Mouse (Mus musculus): Measurements from ENCODE around the gene Odc1. TPM values are rescaled to one million over a fixed set of nuclear protein-coding genes. Genes with fewer than 3 reads are reported as not detected.
A peak's percentile ranks its signal among the peaks of the same experiment; 100 is the strongest.

Gene Odc1
- polyA plus RNA-seq, 1 experiment from 2014 or later = 104 TPM

- H3K4me1 ChIP-seq = peaks cover 17% of the 10 kb centered on the region
- peaks cover 40% of the 10 kb centered on the region for H3K36me3 ChIP-seq
- 75% methylated on average over 3 of the region's 3 CpGs for WGBS
- H3K4me3 ChIP-seq (replicated peaks) = no peak overlapping the region
- H3K4me2 ChIP-seq = no peak overlapping the region
- no peak overlapping the region for H3K27ac ChIP-seq (replicated peaks)
- H3K9ac ChIP-seq (replicated peaks) = no peak overlapping the region
- no peaks in the 10 kb centered on the region for H3K9me3 ChIP-seq (replicated peaks)
- no peak for ATAC-seq (ENCODE audit: low FRiP score)
- no peaks in the 10 kb centered on the region for H3K27me3 ChIP-seq (replicated peaks)
These were observed 7.8 kb downstream of the Odc1 start for GRCm38 (mm10) chr12:17552420-17552819.

- no peak overlapping the region for H3K4me3 ChIP-seq (replicated peaks)
- no peaks in the 10 kb centered on the region for H3K9me3 ChIP-seq (replicated peaks)
- peaks cover 21% of the 10 kb centered on the region for H3K4me1 ChIP-seq
- no peak overlapping the region for H3K27ac ChIP-seq (replicated peaks)
- no peaks in the 10 kb centered on the region for H3K27me3 ChIP-seq (replicated peaks)
- H3K9ac ChIP-seq (replicated peaks) = no peak overlapping the region
- H3K36me3 ChIP-seq = peaks cover 35% of the 10 kb centered on the region
- 69% methylated on average over 2 of the region's 2 CpGs for WGBS
- no peak overlapping the region for H3K4me2 ChIP-seq
- ATAC-seq (ENCODE audit: low FRiP score) = no peak
These were observed 8.4 kb downstream of the Odc1 start for GRCm38 (mm10) chr12:17552949-17553348.

GRCm38 (mm10) chr12:17553627-17554026 lies 9.0 kb downstream of the Odc1 start:
- peaks cover 25% of the 10 kb centered on the region for H3K4me1 ChIP-seq
- no peaks in the 10 kb centered on the region for H3K9me3 ChIP-seq (replicated peaks)
- no peaks in the 10 kb centered on the region for H3K27me3 ChIP-seq (replicated peaks)
- no peak overlapping the region for H3K4me2 ChIP-seq
- ATAC-seq (ENCODE audit: low FRiP score) = no peak
- no peak overlapping the region for H3K9ac ChIP-seq (replicated peaks)
- 78% methylated on average over 5 of the region's 5 CpGs for WGBS
- peaks cover 28% of the 10 kb centered on the region for H3K36me3 ChIP-seq
- no peak overlapping the region for H3K27ac ChIP-seq (replicated peaks)
- H3K4me3 ChIP-seq (replicated peaks) = no peak overlapping the region

GRCm38 (mm10) chr12:17554200-17554951 lies 9.8 kb downstream of the Odc1 start:
- H3K36me3 ChIP-seq = peaks cover 21% of the 10 kb centered on the region
- H3K4me2 ChIP-seq = no peak overlapping the region
- no peaks in the 10 kb centered on the region for H3K27me3 ChIP-seq (replicated peaks)
- H3K27ac ChIP-seq (replicated peaks) = no peak overlapping the region
- H3K4me3 ChIP-seq (replicated peaks) = no peak overlapping the region
- 35% methylated on average over 15 of the region's 15 CpGs for WGBS
- H3K9me3 ChIP-seq (replicated peaks) = no peaks in the 10 kb centered on the region
- H3K9ac ChIP-seq (replicated peaks) = no peak overlapping the region
- peaks cover 25% of the 10 kb centered on the region for H3K4me1 ChIP-seq
- ATAC-seq (ENCODE audit: low FRiP score) = peak; percentile 14; the same call in 1 of the 2 replicates

GRCm38 (mm10) chr12:17556430-17557343 lies 12.1 kb downstream of the Odc1 start:
- Histone ChIP-seq H3K27ac (replicated peaks) (peak overlapping the region; percentile 77), H3K4me3 (replicated peaks) (peak overlapping the region; percentile 16; the same call in 1 of the 2 replicates), H3K36me3 (peaks cover 3% of the 10 kb centered on the region), H3K9me3 (replicated peaks) (no peaks in the 10 kb centered on the region), H3K4me2 (peak overlapping the region; percentile 47), H3K4me1 (peaks cover 25% of the 10 kb centered on the region), H3K9ac (replicated peaks) (no peak overlapping the region), H3K27me3 (replicated peaks) (no peaks in the 10 kb centered on the region)
- WGBS = 26% methylated on average over 21 of the region's 21 CpGs
- peak; percentile 86 for ATAC-seq (ENCODE audit: low FRiP score)

GRCm38 (mm10) chr12:17557344-17557966 lies 12.9 kb downstream of the Odc1 start:
- H3K9ac ChIP-seq (replicated peaks) = no peak overlapping the region
- peak overlapping the region; percentile 16; the same call in 1 of the 2 replicates for H3K4me3 ChIP-seq (replicated peaks)
- WGBS = 6% methylated on average over 7 of the region's 7 CpGs

GRCm38 (mm10) chr12:17557967-17558345 lies 13.4 kb downstream of the Odc1 start:
- WGBS = 22% methylated on average over 2 of the region's 2 CpGs
- Histone ChIP-seq H3K4me2 (no peak overlapping the region), H3K4me3 (replicated peaks) (no peak overlapping the region), H3K9ac (replicated peaks) (no peak overlapping the region), H3K9me3 (replicated peaks) (no peaks in the 10 kb centered on the region), H3K36me3 (no peaks in the 10 kb centered on the region), H3K27ac (replicated peaks) (peak overlapping the region; percentile 77), H3K27me3 (replicated peaks) (no peaks in the 10 kb centered on the region), H3K4me1 (peaks cover 25% of the 10 kb centered on the region)
- peak; percentile 48 for ATAC-seq (ENCODE audit: low FRiP score)

More at GRCm38 (mm10) chr12:17557344-17557966, 12.9 kb downstream of the Odc1 start:
- peak overlapping the region; percentile 77 for H3K27ac ChIP-seq (replicated peaks)
- peak overlapping the region; percentile 47 for H3K4me2 ChIP-seq
- peaks cover 25% of the 10 kb centered on the region for H3K4me1 ChIP-seq
- ATAC-seq (ENCODE audit: low FRiP score) = peak; percentile 48
- H3K9me3 ChIP-seq (replicated peaks) = no peaks in the 10 kb centered on the region
- no peaks in the 10 kb centered on the region for H3K27me3 ChIP-seq (replicated peaks)
- no peaks in the 10 kb centered on the region for H3K36me3 ChIP-seq

- no peak overlapping the region for H3K4me3 ChIP-seq (replicated peaks)
- no peak overlapping the region for H3K9ac ChIP-seq (replicated peaks)
- 52% methylated on average over 1 of the region's 1 CpGs for WGBS
- no peaks in the 10 kb centered on the region for H3K9me3 ChIP-seq (replicated peaks)
- no peak overlapping the region for H3K4me2 ChIP-seq
- no peaks in the 10 kb centered on the region for H3K36me3 ChIP-seq
- no peak for ATAC-seq (ENCODE audit: low FRiP score)
- no peak overlapping the region for H3K27ac ChIP-seq (replicated peaks)
- H3K27me3 ChIP-seq (replicated peaks) = no peaks in the 10 kb centered on the region
- peaks cover 9% of the 10 kb centered on the region for H3K4me1 ChIP-seq
These were observed 17.8 kb downstream of the Odc1 start for GRCm38 (mm10) chr12:17562396-17562795.

GRCm38 (mm10) chr12:17565393-17566045 lies 20.9 kb downstream of the Odc1 start:
- Histone ChIP-seq H3K4me3 (replicated peaks) (no peak overlapping the region), H3K36me3 (no peaks in the 10 kb centered on the region), H3K9me3 (replicated peaks) (no peaks in the 10 kb centered on the region), H3K27me3 (replicated peaks) (no peaks in the 10 kb centered on the region), H3K9ac (replicated peaks) (no peak overlapping the region), H3K27ac (replicated peaks) (no peak overlapping the region), H3K4me1 (no peaks in the 10 kb centered on the region), H3K4me2 (no peak overlapping the region)
- no peak for ATAC-seq (ENCODE audit: low FRiP score)
- 94% methylated on average over 3 of the region's 3 CpGs for WGBS

- Histone ChIP-seq H3K36me3 (no peaks in the 10 kb centered on the region), H3K4me3 (replicated peaks) (no peak overlapping the region), H3K9ac (replicated peaks) (no peak overlapping the region), H3K27me3 (replicated peaks) (no peaks in the 10 kb centered on the region), H3K9me3 (replicated peaks) (no peaks in the 10 kb centered on the region), H3K4me1 (no peaks in the 10 kb centered on the region), H3K4me2 (no peak overlapping the region), H3K27ac (replicated peaks) (no peak overlapping the region)
- 86% methylated on average over 1 of the region's 1 CpGs for WGBS
- no peak for ATAC-seq (ENCODE audit: low FRiP score)
These were observed 21.4 kb downstream of the Odc1 start for GRCm38 (mm10) chr12:17566046-17566408.

- 90% methylated on average over 10 of the region's 10 CpGs for WGBS
- Histone ChIP-seq H3K27ac (replicated peaks) (no peak overlapping the region), H3K9ac (replicated peaks) (no peak overlapping the region), H3K4me1 (no peaks in the 10 kb centered on the region), H3K4me2 (no peak overlapping the region), H3K9me3 (replicated peaks) (no peaks in the 10 kb centered on the region), H3K36me3 (no peaks in the 10 kb centered on the region), H3K27me3 (replicated peaks) (no peaks in the 10 kb centered on the region), H3K4me3 (replicated peaks) (no peak overlapping the region)
- no peak for ATAC-seq (ENCODE audit: low FRiP score)
These were observed 24.0 kb downstream of the Odc1 start for GRCm38 (mm10) chr12:17568564-17568963.

Measured in neural tube, embryonic 15.5 days (tissue).